In the genomic region with DNA sequence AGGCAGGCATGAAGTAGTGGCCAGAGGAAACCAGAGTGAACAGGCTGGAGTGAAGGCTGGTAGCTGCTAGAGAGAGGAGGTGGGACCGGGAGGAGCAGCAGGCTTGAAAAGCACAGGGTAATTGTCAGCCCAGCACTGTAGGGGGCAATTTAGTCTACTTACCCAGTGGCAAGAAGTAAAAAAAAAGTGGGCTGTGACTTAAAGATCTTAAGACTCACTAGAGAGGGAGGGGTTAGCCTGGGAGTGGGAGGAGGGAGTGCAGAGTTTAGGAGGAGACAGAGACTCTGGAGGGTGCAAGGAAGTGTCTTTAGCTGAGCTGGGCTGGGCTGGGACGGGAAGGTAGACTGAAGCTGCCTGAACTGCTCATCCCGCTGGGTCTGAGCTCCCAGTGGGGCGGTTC, we compare ENCODE assay signal across 9 mouse cellular contexts. TPM values are rescaled to one million over a fixed set of nuclear protein-coding genes. Genes with fewer than 3 reads are reported as not detected.
DNase-seq lines count a peak whose midpoint lies in the region; ATAC-seq and TF ChIP-seq lines count a peak whose summit lies in the region.
"Had no signal": no experiment of that assay in that cellular context is flagged by ENCODE, and none has a peak within 500 bp of the region (broad histone marks: within the 10 kb centered on the region; RNA-seq: fewer than 3 reads in every experiment).

A gene (plus strand): TSS at position 137 of the 400 bp plus-strand sequence.

- TF ChIP-seq CTCF in lung, adult 2 months (IDR thresholded peaks at IDR 0.05; ENCODE audit: insufficient read depth, low read length), result no peak
- no peak for TF ChIP-seq CTCF in cerebellum, adult 2 months (IDR thresholded peaks at IDR 0.05; ENCODE audit: borderline replicate concordance, insufficient read depth, low read depth, low read length)

- H3K4me2 ChIP-seq in embryonic facial prominence, embryonic 15.5 days (replicated peaks), result no peak within 1 kb of the TSS
- no peak within 1 kb of the TSS for H3K4me2 ChIP-seq in hindbrain, embryonic 12.5 days (replicated peaks)

- H3K36me3 ChIP-seq in embryonic facial prominence, embryonic 15.5 days, result no peaks in the 10 kb centered on the region
- H3K36me3 ChIP-seq in hindbrain, embryonic 12.5 days, result no peaks in the 10 kb centered on the region

- peak within 1 kb of the TSS; percentile 18 for H3K4me3 ChIP-seq in embryonic facial prominence, embryonic 15.5 days (replicated peaks)
- H3K4me3 ChIP-seq in hindbrain, embryonic 12.5 days, result peak within 1 kb of the TSS; percentile 9; the same call in 1 of the 2 replicates
- H3K4me3 ChIP-seq in lung, adult 2 months (replicated peaks; ENCODE audit: extremely low read depth, low read depth, low read length), result peak within 1 kb of the TSS; percentile 60
- H3K4me3 ChIP-seq in cerebellum, adult 2 months (replicated peaks; ENCODE audit: insufficient read depth, low read depth, low read length), result no peak within 1 kb of the TSS
- H3K4me3 ChIP-seq: erythroblast, embryonic 14.5 days had no signal

- H3K4me1 ChIP-seq in embryonic facial prominence, embryonic 15.5 days, result no peaks in the 10 kb centered on the region
- no peaks in the 10 kb centered on the region for H3K4me1 ChIP-seq in hindbrain, embryonic 12.5 days
- peaks cover 13% of the 10 kb centered on the region for H3K4me1 ChIP-seq in lung, adult 2 months (ENCODE audit: control insufficient read depth, insufficient read depth, low read length)
- no peaks in the 10 kb centered on the region; the same call in 1 of the 2 replicates for H3K4me1 ChIP-seq in cerebellum, adult 2 months (ENCODE audit: control insufficient read depth, insufficient read depth, low read length)

- peak; percentile 41; the same call in 1 of the 2 replicates for ATAC-seq in embryonic facial prominence, embryonic 15.5 days (ENCODE audit: insufficient number of reproducible peaks, low FRiP score, low TSS enrichment, low read depth)
- ATAC-seq in hindbrain, embryonic 12.5 days (ENCODE audit: low FRiP score), result 0 out of 2 replicates have a peak, but pooled peaks have one; percentile 30

- WGBS in embryonic facial prominence, embryonic 15.5 days, result 12% methylated on average over 4 of the region's 4 CpGs
- 9% methylated on average over 4 of the region's 4 CpGs for WGBS in hindbrain, embryonic 12.5 days
- WGBS in lung, adult 2 months, result 26% methylated on average over 4 of the region's 4 CpGs
- 22% methylated on average over 4 of the region's 4 CpGs for WGBS in cerebellum, adult 2 months

- no peak within 1 kb of the TSS for H3K9ac ChIP-seq in embryonic facial prominence, embryonic 15.5 days
- H3K9ac ChIP-seq in hindbrain, embryonic 12.5 days, result no peak within 1 kb of the TSS

- H3K9me3 ChIP-seq in embryonic facial prominence, embryonic 15.5 days (replicated peaks), result no peaks in the 10 kb centered on the region
- no peaks in the 10 kb centered on the region for H3K9me3 ChIP-seq in hindbrain, embryonic 12.5 days (replicated peaks)

- TF ChIP-seq POLR2A in lung, adult 2 months (IDR thresholded peaks at IDR 0.05; ENCODE audit: borderline replicate concordance, extremely low read depth, low read depth, low read length), result peak; percentile 92; the same call in 1 of the 2 replicates
- no peak for TF ChIP-seq POLR2A in cerebellum, adult 2 months (IDR thresholded peaks at IDR 0.05; ENCODE audit: borderline replicate concordance, insufficient read depth, low read length)

- DNase-seq in adrenal gland, postnatal 25 days, result no peak
- no peak for DNase-seq in adrenal gland, adult 18-20 months (ENCODE audit: low spot score in 2 of 2)
- DNase-seq in lung, adult 2 months, result peak; percentile 26
- no peak for DNase-seq in cerebellum, adult 2 months
- no peak for DNase-seq in layer of hippocampus, postnatal 36 days
- DNase-seq in urinary bladder, adult 18-20 months (ENCODE audit: low spot score in 2 of 2), result no peak

- H3K27ac ChIP-seq in embryonic facial prominence, embryonic 15.5 days (replicated peaks), result no peak within 1 kb of the TSS
- H3K27ac ChIP-seq in hindbrain, embryonic 12.5 days, result 0 out of 2 replicates have a peak within 1 kb of the TSS, but pooled peaks have one; percentile 18
- no peak within 1 kb of the TSS for H3K27ac ChIP-seq in cerebellum, adult 2 months (ENCODE audit: insufficient read depth, low read length)

- H3K27me3 ChIP-seq in embryonic facial prominence, embryonic 15.5 days, result no peaks in the 10 kb centered on the region
- no peaks in the 10 kb centered on the region for H3K27me3 ChIP-seq in hindbrain, embryonic 12.5 days
- H3K27me3 ChIP-seq in cerebellum, adult 2 months (ENCODE audit: control insufficient read depth, insufficient read depth, low read length), result no peaks in the 10 kb centered on the region

RNA-seq across cellular contexts. Expression of the gene that starts here (rescaled TPM):
- 45.1 and 46.7 TPM in 2 replicates for total RNA-seq in adrenal gland, postnatal 25 days (2021)
- 1 to 10 TPM; 4.2 to 7.1 TPM for total RNA-seq in adrenal gland, adult 18-20 months (2021)
- polyA plus RNA-seq in embryonic facial prominence, embryonic 15.5 days (2015; fragmentation: Nextera tagmentation; extraction: Ambion mirVana), result 62.5 and 64.8 TPM in 2 replicates
- polyA plus RNA-seq in hindbrain, embryonic 12.5 days (2016; fragmentation: Nextera tagmentation; extraction: Ambion mirVana), result 41.5 and 48.4 TPM in 2 replicates
- 62.0 and 66.0 TPM in 2 replicates for polyA plus RNA-seq in lung, adult 2 months (2012; rRNA removed)
- polyA plus RNA-seq in cerebellum, adult 2 months (2012; rRNA removed), result 1.2 and 1.3 TPM in 2 replicates
- total RNA-seq in layer of hippocampus, postnatal 36 days (2021), result 1 to 10 TPM in 1 of 2 experiments, under 1 TPM in 1; 0.91 to 1.0 TPM
- polyA plus RNA-seq: erythroblast, embryonic 14.5 days had no signal

Comparison
In these comparisons a context has a peak if more than half of its experiments do, and no peak if none do; other contexts are left out.
1. RNA of the gene that starts here (polyA plus RNA-seq): 62.5 to 64.8 TPM in embryonic facial prominence, embryonic 15.5 days, 62.0 to 66.0 TPM in lung, adult 2 months and 41.5 to 48.4 TPM in hindbrain, embryonic 12.5 days; 1.2 to 1.3 TPM in cerebellum, adult 2 months; every median in the first group is over 10 times any median in the second.